Mouse (Mus musculus) ES-Bruce4 (cell line): ENCODE measurements around the gene Rbfox3. TPM values are rescaled to one million over a fixed set of nuclear protein-coding genes. Genes with fewer than 3 reads are reported as not detected.

ENCODE experiments used
- H3K27ac ChIP-seq: 2 replicates; pipeline ENCODE4 v1.5.1; 2012; ENCODE audit warnings: low read length, inconsistent platforms; ENCODE audit not compliant: insufficient read depth
- H3K27me3 ChIP-seq: 2 replicates; pipeline ENCODE4 v1.6.1; 2012; ENCODE audit warnings: mild to moderate bottlenecking, low read length, inconsistent platforms; ENCODE audit not compliant: control insufficient read depth, poor library complexity, insufficient read depth, severe bottlenecking
- H3K36me3 ChIP-seq: 2 replicates; pipeline ENCODE4 v1.6.1; 2012; ENCODE audit warnings: inconsistent platforms, mild to moderate bottlenecking, low read length, moderate library complexity; ENCODE audit not compliant: control insufficient read depth, poor library complexity, insufficient read depth, severe bottlenecking
- H3K4me1 ChIP-seq: one replicate; pipeline ENCODE4 v1.8.1; 2011; ENCODE audit warnings: low read length; ENCODE audit not compliant: control insufficient read depth, insufficient read depth
- H3K4me3 ChIP-seq: 2 replicates; pipeline ENCODE4 v1.5.1; 2011; ENCODE audit warnings: low read depth, mild to moderate bottlenecking, low read length
- H3K9ac ChIP-seq: 2 replicates; pipeline ENCODE4 v1.6.1; 2012; ENCODE audit warnings: low read depth, mild to moderate bottlenecking, inconsistent platforms; ENCODE audit not compliant: poor library complexity, severe bottlenecking
- H3K9me3 ChIP-seq: replicated peaks from 2 replicates; pipeline ENCODE4 v1.6.1; 2012; ENCODE audit warnings: mild to moderate bottlenecking, low read length, inconsistent platforms; ENCODE audit not compliant: control insufficient read depth, poor library complexity, insufficient read depth, severe bottlenecking
- CTCF ChIP-seq: IDR thresholded peaks from one replicate; pipeline ENCODE4 v1.8.1; 2011; ENCODE audit warnings: low read depth, low read length
- EP300 ChIP-seq: IDR thresholded peaks from 2 replicates; pipeline ENCODE4 v1.6.1; 2011; ENCODE audit warnings: low read depth, low read length; ENCODE audit not compliant: insufficient read depth
- POLR2A ChIP-seq: IDR thresholded peaks from one replicate; pipeline ENCODE4 v1.8.1; 2011; ENCODE audit warnings: low read length; ENCODE audit not compliant: insufficient read depth
- polyA plus RNA-seq: library from polyadenylated mRNA; stranded (reverse); fragments of >200 nt; gene quantifications from 2 replicates; pipeline ENCODE4 v1.2.4, GENCODE M21; 2011; ENCODE audit warnings: low read depth; ENCODE audit not compliant: missing spikeins, insufficient read depth, insufficient read length

The Rbfox3 gene
- polyA plus RNA-seq, 1 experiment = 0.85 TPM

- Histone ChIP-seq H3K4me3 (no peak overlapping the region), H3K9me3 (no peaks in the 10 kb centered on the region), H3K4me1 (peaks cover 3% of the 10 kb centered on the region), H3K27me3 (no peaks in the 10 kb centered on the region), H3K27ac (no peak overlapping the region), H3K36me3 (no peaks in the 10 kb centered on the region), H3K9ac (no peak overlapping the region)
- no peak for TF ChIP-seq POLR2A
- TF ChIP-seq CTCF = no peak
- TF ChIP-seq EP300 = no peak
Observed at GRCm38 (mm10) chr11:118546269-118546668, 365.1 kb downstream of the Rbfox3 start.

- H3K4me3 ChIP-seq = no peak overlapping the region
- TF ChIP-seq CTCF (no peak), EP300 (no peak), POLR2A (no peak)
- no peak overlapping the region for H3K27ac ChIP-seq
- no peak overlapping the region for H3K9ac ChIP-seq
- H3K36me3 ChIP-seq = no peaks in the 10 kb centered on the region
- H3K4me1 ChIP-seq = peaks cover under 1% of the 10 kb centered on the region
- H3K9me3 ChIP-seq = no peaks in the 10 kb centered on the region
- H3K27me3 ChIP-seq = no peaks in the 10 kb centered on the region
Observed at GRCm38 (mm10) chr11:118545690-118546089, 365.7 kb downstream of the Rbfox3 start.

DNA sequence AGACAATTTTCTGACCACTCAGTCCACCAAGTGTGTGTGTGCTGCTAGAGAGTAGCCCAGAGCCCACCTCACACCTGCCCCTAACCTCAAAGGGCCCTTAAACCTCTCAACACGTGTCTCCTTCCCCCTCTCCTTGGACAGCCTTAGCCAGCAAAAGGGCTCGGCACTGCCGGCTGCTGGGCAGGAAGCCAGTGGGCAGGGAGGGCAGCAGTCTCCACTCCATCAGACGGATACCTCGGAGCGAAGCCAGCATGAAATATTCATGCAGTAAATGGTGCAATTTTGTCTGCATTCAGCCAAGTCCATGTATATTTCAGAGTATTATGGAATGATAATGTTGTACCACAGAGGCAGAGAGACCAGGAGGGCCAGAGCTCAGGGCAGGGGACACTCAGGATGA, 366.8 kb downstream of the Rbfox3 start:
- Histone ChIP-seq H3K4me1 (peaks cover 3% of the 10 kb centered on the region), H3K4me3 (no peak overlapping the region), H3K9me3 (no peaks in the 10 kb centered on the region), H3K27ac (no peak overlapping the region), H3K36me3 (no peaks in the 10 kb centered on the region), H3K9ac (no peak overlapping the region), H3K27me3 (no peaks in the 10 kb centered on the region)
- TF ChIP-seq EP300 (no peak), CTCF (no peak), POLR2A (no peak)

GRCm38 (mm10) chr11:118542906-118543305, 368.5 kb downstream of the Rbfox3 start:
- H3K4me1 ChIP-seq = peaks cover 3% of the 10 kb centered on the region
- no peaks in the 10 kb centered on the region for H3K9me3 ChIP-seq
- H3K9ac ChIP-seq = no peak overlapping the region
- no peaks in the 10 kb centered on the region for H3K36me3 ChIP-seq
- no peak overlapping the region for H3K4me3 ChIP-seq
- TF ChIP-seq EP300 = no peak
- TF ChIP-seq CTCF = no peak
- no peak for TF ChIP-seq POLR2A
- H3K27me3 ChIP-seq = no peaks in the 10 kb centered on the region
- no peak overlapping the region for H3K27ac ChIP-seq

DNA sequence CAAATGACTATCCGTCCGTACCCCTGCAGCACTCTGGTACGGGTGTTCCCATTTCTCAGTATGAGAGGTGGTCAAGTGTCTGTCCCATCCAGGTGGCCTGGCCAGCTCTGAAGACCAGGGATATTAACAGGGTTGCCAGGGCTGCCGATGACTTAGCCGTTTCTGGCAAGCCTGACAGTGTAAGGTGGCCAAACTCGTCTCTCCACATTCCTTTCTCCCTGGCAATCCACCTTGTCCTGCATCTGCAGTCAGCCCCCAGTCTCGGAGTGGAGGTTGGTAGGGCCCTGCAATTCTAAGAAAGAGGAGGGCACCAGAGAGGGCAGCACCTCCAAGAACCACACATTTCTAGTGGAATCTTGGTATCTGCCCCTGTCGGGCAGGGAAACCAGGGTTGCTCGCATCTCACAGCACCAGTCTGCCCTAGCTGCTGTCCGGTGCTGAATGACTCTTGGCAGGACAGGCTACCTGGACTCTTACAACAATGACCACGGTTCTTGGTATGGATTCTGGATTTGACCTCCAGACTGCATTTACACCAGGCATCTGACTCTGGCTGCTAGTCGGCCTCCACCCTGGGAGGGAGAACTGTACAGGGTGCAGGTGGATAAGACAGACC, 370.9 kb downstream of the Rbfox3 start:
- Histone ChIP-seq H3K27ac (no peak overlapping the region), H3K27me3 (no peaks in the 10 kb centered on the region), H3K36me3 (no peaks in the 10 kb centered on the region), H3K4me3 (no peak overlapping the region), H3K9ac (no peak overlapping the region), H3K9me3 (no peaks in the 10 kb centered on the region), H3K4me1 (peaks cover 3% of the 10 kb centered on the region)
- TF ChIP-seq EP300 = no peak
- no peak for TF ChIP-seq CTCF
- TF ChIP-seq POLR2A = no peak

DNA sequence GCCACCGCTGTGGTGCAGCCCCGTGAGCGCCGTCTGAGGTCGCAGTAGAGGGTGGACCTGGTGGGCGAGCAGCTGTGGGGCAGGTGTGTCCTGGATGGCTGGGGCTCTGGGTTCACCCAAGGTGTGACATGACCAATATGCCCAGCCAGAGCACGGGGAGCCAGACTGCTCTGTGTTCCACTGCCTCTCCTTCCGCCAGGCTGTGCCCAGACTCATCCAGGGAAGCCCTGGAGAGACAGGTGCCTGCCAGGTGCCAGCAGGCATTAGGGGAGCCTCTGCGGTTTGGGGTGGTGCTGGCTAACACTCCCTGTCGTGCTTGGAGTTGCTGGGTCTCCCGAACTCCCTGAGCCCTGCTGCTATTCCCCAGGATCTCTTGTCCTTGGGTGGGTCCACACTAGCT, 373.4 kb downstream of the Rbfox3 start:
- Histone ChIP-seq H3K9ac (no peak overlapping the region), H3K27me3 (no peaks in the 10 kb centered on the region), H3K9me3 (no peaks in the 10 kb centered on the region), H3K4me1 (peaks cover 3% of the 10 kb centered on the region), H3K4me3 (no peak overlapping the region), H3K36me3 (no peaks in the 10 kb centered on the region), H3K27ac (no peak overlapping the region)
- no peak for TF ChIP-seq EP300
